Mouse (Mus musculus) G1E (cell line): ENCODE results near the gene Nvl.

Source experiments
- CTCF ChIP-seq: IDR thresholded peaks from 2 replicates; pipeline ENCODE4 v1.5.1; 2012; ENCODE audit warnings: low read depth, low read length, inconsistent platforms, mixed read lengths
- GATA1 ChIP-seq: IDR thresholded peaks from 2 replicates; pipeline ENCODE4 v1.6.1; 2012; ENCODE audit warnings: borderline replicate concordance, low read length, inconsistent platforms, mixed read lengths
- TAL1 ChIP-seq: conservative IDR thresholded peaks from 2 replicates; pipeline ENCODE4 v1.6.1; 2012; ENCODE audit warnings: low read depth, low read length, inconsistent platforms, mixed read lengths

- TF ChIP-seq CTCF (no peak), TAL1 (no peak), GATA1 (no peak)
Measured at GRCm38 (mm10) chr1:181052898-181053297, 91.1 kb downstream of the Nvl start.
